Mouse (Mus musculus) neural tube, embryonic 14.5 days (tissue): Measurements from ENCODE around the gene Olfr523. TPM values are rescaled to one million over a fixed set of nuclear protein-coding genes. Genes with fewer than 3 reads are reported as not detected.

Experiments used
- ATAC-seq: fragments of 200-750 bp; cut with Nextera tagmentation; 2 replicates; pipeline ENCODE4 v1.8.0; 2017; ENCODE audit warnings: low read depth, mild to moderate bottlenecking, moderate TSS enrichment, moderate library complexity
- H3K27ac ChIP-seq: fragments of 300-500 bp; sonication (generic); 2 replicates; pipeline ENCODE4 v1.5.1; 2014; ENCODE audit warnings: low read depth, mild to moderate bottlenecking, control low read depth, low read length, moderate library complexity, mixed read lengths
- H3K27me3 ChIP-seq: fragments of 300-500 bp; sonication (generic); 2 replicates; pipeline ENCODE4 v1.6.1; 2014; ENCODE audit warnings: low read length; ENCODE audit not compliant: control insufficient read depth, insufficient read depth
- H3K36me3 ChIP-seq: fragments of 300-500 bp; sonication (generic); 2 replicates; pipeline ENCODE4 v1.6.1; 2014; ENCODE audit warnings: low read length, mixed read lengths; ENCODE audit not compliant: control insufficient read depth, insufficient read depth
- H3K4me1 ChIP-seq: fragments of 300-500 bp; sonication (generic); 2 replicates; pipeline ENCODE4 v1.6.1; 2014; ENCODE audit warnings: low read length; ENCODE audit not compliant: control insufficient read depth, insufficient read depth
- H3K4me2 ChIP-seq: fragments of 300-500 bp; sonication (generic); 2 replicates; pipeline ENCODE4 v1.6.1; 2014; ENCODE audit warnings: mild to moderate bottlenecking, low read depth, low read length, control low read depth
- H3K4me3 ChIP-seq: fragments of 300-500 bp; sonication (generic); 2 replicates; pipeline ENCODE4 v1.5.1; 2014; ENCODE audit warnings: low read depth, low read length, control low read depth, mixed read lengths
- H3K9ac ChIP-seq: fragments of 300-500 bp; sonication (generic); replicated peaks from 2 replicates; pipeline ENCODE4 v1.6.1; 2014; ENCODE audit warnings: low read depth, mild to moderate bottlenecking, control low read depth, low read length, mixed read lengths
- H3K9me3 ChIP-seq: fragments of 300-500 bp; sonication (generic); 2 replicates; pipeline ENCODE4 v1.6.1; 2016; ENCODE audit warnings: low read length; ENCODE audit not compliant: control insufficient read depth
- WGBS: fragments of 180-500 bp; shearing (Covaris S2); extraction: QIAGEN DNeasy Blood & Tissue Kit; methylation state at CpG from one replicate; pipeline ENCODE4 v1.1.7; 2014; 5-methylcytosine and 5-hydroxymethylcytosine counted together
- polyA plus RNA-seq: library from polyadenylated mRNA; unstranded; fragments of >200 nt; fragmentation: Nextera tagmentation; extraction: Ambion mirVana; gene quantifications from 2 replicates; pipeline ENCODE4 v1.2.1, GENCODE M21; 2014

Gene Olfr523
- polyA plus RNA-seq, 1 experiment from 2014 or later, result not detected

DNA sequence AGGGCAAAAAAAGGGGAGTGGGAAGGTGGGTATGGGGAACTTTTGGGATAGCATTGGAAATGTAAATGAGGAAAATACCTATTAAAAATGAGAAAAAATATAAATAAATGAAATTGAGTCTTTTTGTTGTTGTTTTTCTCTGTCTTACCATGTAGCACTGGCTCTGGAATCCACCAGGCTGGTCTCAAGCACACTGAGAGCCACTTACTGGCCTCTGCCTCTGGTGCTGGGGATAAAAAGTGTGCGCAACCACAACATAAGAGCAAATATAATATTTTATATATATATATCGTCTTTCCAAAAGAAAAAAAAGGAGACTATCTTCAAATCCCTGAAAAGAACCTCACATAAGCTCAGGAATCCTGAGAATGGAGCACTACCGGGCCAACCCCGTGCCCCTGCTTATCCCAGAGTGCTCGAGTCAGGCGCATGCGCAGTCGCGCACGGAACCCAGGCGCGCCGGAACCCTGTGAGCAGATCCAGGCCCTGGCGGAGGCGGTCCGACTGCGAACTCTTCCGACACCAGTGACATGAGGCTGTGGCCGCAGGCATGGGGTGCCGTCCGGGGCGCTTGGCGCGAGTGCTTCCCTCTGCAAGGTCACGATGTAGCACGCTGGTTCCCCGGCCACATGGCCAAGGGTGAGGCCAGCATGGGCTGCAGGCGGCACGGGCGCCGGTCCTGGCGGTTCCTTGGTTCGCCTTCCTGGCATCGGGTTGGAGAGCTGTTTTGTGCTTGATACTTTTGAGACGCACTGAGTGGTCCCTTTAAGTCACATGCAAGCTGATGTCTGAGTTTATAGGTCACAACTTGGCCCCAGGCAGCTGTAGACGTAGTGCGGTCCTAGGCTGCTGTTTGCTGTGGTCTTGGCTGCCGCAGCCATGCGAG, 35.6 kb upstream of the Olfr523 start, which contains the start of gene Mtg1:
Mtg1 (plus strand) TSS at position 430 of the 886 bp plus-strand sequence.
- H3K27me3 ChIP-seq, result no peaks in the 10 kb centered on the region
- peak; percentile 98 for ATAC-seq

DNA sequence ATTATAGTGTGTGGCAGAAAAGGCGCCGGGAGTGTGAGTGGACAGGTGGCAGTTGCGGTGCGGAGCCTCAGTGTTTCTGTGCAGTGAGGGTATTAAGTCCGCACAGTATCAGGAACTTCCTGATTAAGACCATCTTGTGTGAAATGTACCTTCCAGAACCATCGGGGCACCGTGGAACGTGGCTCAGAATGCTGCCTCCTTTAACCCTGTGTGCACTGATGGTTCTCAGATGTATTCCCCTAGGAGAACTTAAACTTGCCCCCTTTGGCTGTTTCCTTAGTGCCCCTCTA, 35.1 kb upstream of the Olfr523 start:
- Histone ChIP-seq H3K4me1 (peaks cover 4% of the 10 kb centered on the region; the same call in 1 of the 2 replicates), H3K36me3 (no peaks in the 10 kb centered on the region), H3K27me3 (no peaks in the 10 kb centered on the region), H3K27ac (peak overlapping the region; percentile 73), H3K4me3 (peak overlapping the region; percentile 80), H3K9me3 (no peaks in the 10 kb centered on the region), H3K9ac (peak overlapping the region; percentile 77), H3K4me2 (peak overlapping the region; percentile 92)
- ATAC-seq, result no peak
- under 1% methylated on average over 8 of the region's 8 CpGs for WGBS

More for the DNA sequence above, 35.6 kb upstream of the Olfr523 start, which contains the start of gene Mtg1:
- Histone ChIP-seq H3K4me1 (peaks cover 4% of the 10 kb centered on the region; the same call in 1 of the 2 replicates), H3K4me2 (peak within 1 kb of the TSS; percentile 92), H3K4me3 (peak within 1 kb of the TSS; percentile 80), H3K27ac (peak within 1 kb of the TSS; percentile 73), H3K36me3 (no peaks in the 10 kb centered on the region), H3K9me3 (no peaks in the 10 kb centered on the region), H3K9ac (peak within 1 kb of the TSS; percentile 77)
- 2% methylated on average over 38 of the region's 39 CpGs for WGBS

DNA sequence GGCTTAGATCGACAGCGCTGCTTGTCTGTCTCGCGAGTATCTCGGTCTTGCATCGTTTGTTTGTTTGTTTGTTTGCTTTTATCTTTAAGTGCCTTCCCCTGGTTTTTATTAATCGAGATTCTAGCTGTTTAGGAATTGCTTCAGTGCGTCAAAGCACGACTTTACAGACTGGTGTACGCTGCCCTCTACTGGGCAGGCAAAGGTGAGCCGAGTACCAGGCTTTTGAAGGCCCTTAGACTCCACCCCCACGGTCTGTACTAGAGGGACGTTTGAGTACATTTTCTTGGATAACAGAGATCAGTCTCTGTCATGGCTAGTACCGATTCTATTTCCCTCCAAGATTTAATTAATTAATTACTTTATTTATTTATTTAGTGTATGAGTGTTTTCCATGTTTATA, 31.7 kb upstream of the Olfr523 start:
- peaks cover 4% of the 10 kb centered on the region; the same call in 1 of the 2 replicates for H3K4me1 ChIP-seq
- H3K27me3 ChIP-seq, result no peaks in the 10 kb centered on the region
- H3K36me3 ChIP-seq, result no peaks in the 10 kb centered on the region; the same call in 1 of the 2 replicates
- H3K4me3 ChIP-seq, result no peak overlapping the region
- H3K9me3 ChIP-seq, result no peaks in the 10 kb centered on the region
- H3K9ac ChIP-seq, result no peak overlapping the region
- H3K4me2 ChIP-seq, result no peak overlapping the region
- WGBS, result 8% methylated on average over 14 of the region's 14 CpGs
- no peak overlapping the region for H3K27ac ChIP-seq
- ATAC-seq, result no peak

DNA sequence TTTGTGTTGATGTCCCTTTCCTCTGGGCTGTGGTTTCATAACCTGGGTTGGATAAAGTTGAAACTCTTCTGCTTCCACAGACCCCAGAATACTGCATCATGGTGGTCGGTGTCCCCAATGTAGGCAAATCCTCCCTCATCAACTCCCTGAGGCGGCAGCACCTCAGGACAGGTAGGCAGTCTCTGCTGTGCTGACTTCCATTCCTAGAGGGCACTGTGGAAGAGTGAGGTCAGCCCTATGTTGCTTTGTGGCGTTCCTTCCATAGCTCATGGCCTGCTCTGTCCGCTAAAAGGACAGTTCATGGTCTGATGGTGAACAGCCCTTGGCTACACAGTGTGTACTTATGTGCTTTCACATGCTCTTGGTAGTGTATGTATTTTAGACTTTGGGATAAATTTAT, 28.5 kb upstream of the Olfr523 start:
- H3K9ac ChIP-seq, result no peak overlapping the region
- no peak overlapping the region for H3K4me2 ChIP-seq
- 85% methylated on average over 4 of the region's 4 CpGs for whole genome bisulfite sequencing
- H3K4me1 ChIP-seq, result no peaks in the 10 kb centered on the region
- no peaks in the 10 kb centered on the region for H3K9me3 ChIP-seq
- no peaks in the 10 kb centered on the region for H3K27me3 ChIP-seq
- no peaks in the 10 kb centered on the region; the same call in 1 of the 2 replicates for H3K36me3 ChIP-seq
- H3K4me3 ChIP-seq, result no peak overlapping the region
- ATAC-seq, result no peak
- H3K27ac ChIP-seq, result no peak overlapping the region

DNA sequence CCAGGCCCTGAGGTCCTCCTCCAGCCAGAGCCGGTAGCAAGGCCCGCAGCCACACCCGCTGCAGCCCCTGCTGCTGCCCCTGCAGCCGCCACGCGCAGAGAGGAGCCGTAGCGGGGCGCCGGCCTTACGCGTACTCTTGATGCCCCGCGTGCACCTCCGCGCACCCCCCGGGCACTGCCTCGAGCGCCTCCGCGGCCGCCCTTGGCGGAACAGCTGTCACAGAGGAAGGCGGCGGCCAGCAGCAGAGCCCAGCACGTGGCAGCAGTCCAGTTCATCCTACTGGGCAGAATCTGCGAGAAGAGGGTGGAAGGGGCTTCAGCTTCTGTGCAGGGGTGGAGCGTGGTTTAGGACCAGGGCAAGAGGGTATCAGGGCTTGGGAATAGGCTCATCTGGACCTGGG, 19.6 kb upstream of the Olfr523 start:
- Histone ChIP-seq H3K27me3 (no peaks in the 10 kb centered on the region), H3K4me3 (peak overlapping the region; percentile 41), H3K9ac (peak overlapping the region; percentile 56), H3K36me3 (no peaks in the 10 kb centered on the region), H3K9me3 (no peaks in the 10 kb centered on the region), H3K4me2 (peak overlapping the region; percentile 59), H3K4me1 (peaks cover 5% of the 10 kb centered on the region; the same call in 1 of the 2 replicates), H3K27ac (no peak overlapping the region; the same call in 1 of the 2 replicates)
- 4% methylated on average over 28 of the region's 28 CpGs for WGBS
- peak; percentile 15; the same call in 1 of the 2 replicates for ATAC-seq

DNA sequence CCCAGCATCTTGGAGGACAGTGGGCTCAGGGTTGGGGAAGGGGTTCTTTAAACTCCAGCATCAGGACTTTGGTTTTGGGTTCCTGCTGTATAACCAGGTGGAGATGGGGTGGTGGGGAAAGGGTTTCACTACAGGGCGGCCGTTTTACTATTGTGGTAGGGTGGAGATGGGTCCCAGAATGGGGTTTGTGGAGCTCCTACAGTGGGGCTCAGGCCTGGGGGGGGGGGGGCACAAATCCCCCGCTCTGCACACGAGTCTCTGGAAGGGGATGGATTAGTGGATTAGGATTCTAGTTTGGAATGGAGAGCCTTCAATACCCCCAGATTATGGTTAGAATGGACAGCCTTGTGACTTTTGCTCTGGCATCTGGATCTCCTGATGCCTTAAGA, 19.2 kb upstream of the Olfr523 start:
- peaks cover 5% of the 10 kb centered on the region; the same call in 1 of the 2 replicates for H3K4me1 ChIP-seq
- H3K27me3 ChIP-seq, result no peaks in the 10 kb centered on the region
- peak overlapping the region; percentile 70 for H3K9ac ChIP-seq
- 13% methylated on average over 4 of the region's 4 CpGs for WGBS
- H3K9me3 ChIP-seq, result no peaks in the 10 kb centered on the region
- peak overlapping the region; percentile 41 for H3K4me3 ChIP-seq
- H3K4me2 ChIP-seq, result peak overlapping the region; percentile 59
- peak overlapping the region; percentile 53 for H3K27ac ChIP-seq
- peak; percentile 33 for ATAC-seq
- no peaks in the 10 kb centered on the region for H3K36me3 ChIP-seq

DNA sequence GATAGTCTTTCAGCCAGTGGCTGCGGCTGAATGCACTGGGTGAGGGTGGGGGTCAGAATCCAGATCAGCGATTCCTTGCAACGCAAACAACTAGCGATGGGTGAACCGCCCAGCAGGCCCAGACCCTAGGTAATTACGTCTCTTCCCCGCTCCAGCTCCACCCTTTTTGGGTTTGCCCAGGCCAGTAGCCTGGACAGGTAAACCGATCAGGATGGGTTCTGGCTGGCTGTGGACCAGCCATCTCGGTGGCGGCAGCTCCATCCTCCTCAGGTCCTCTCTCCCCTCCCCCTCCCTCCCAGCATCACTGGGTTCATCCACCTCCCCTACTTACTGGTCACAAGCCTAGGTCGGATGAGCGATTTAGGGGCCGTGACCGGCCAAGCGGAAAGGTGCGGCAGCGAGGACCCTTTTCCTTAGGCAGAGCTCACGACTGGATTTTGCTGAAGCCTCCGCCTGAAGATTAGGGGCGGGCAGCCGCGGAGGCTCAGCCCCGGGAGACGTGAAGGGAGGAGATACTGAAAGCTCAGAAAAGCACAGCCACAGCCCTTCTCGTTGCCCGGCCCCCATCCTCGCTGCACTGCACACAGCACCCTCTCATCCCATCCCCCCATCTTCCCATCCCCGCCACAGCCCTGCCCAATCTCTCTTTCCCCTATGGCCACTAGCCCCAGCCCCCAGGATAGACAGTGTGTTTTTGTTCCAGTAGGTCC, 18.6 kb upstream of the Olfr523 start, which contains the start of gene Sprn:
Sprn (minus strand) TSS at position 660 of the 710 bp plus-strand sequence.
- 3% methylated on average over 28 of the region's 28 CpGs for WGBS
- ATAC-seq, result peak; percentile 87

DNA sequence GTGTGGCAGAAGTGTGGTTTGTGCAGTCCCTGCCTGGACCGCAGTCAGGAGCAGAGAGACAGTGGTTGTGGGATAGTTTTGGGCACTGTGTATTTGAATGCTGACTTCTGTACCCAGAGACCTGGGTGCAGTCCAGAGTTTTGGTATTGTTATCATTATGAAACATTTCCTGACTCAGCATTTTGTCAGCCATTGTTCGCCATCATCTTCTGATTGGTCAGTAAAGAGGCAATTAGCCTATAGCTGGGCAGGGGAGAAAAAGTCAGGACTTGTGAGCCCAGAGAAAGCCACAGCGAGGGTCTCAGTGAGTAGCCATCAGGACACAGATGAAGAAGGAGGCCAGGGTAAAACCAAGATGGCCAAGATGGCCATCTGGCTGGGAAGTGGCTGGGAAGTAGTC, 12.7 kb upstream of the Olfr523 start:
- no peak overlapping the region for H3K27ac ChIP-seq
- 77% methylated on average over 3 of the region's 3 CpGs for WGBS

More for the DNA sequence above, 18.6 kb upstream of the Olfr523 start, which contains the start of gene Sprn:
- peak within 1 kb of the TSS; percentile 59 for H3K4me2 ChIP-seq
- peak within 1 kb of the TSS; percentile 53 for H3K27ac ChIP-seq
- no peaks in the 10 kb centered on the region for H3K27me3 ChIP-seq
- no peaks in the 10 kb centered on the region for H3K36me3 ChIP-seq
- H3K9ac ChIP-seq, result peak within 1 kb of the TSS; percentile 70
- peaks cover 5% of the 10 kb centered on the region; the same call in 1 of the 2 replicates for H3K4me1 ChIP-seq
- peak within 1 kb of the TSS; percentile 41 for H3K4me3 ChIP-seq
- H3K9me3 ChIP-seq, result no peaks in the 10 kb centered on the region

More for the DNA sequence above, 12.7 kb upstream of the Olfr523 start:
- H3K4me2 ChIP-seq, result no peak overlapping the region
- no peaks in the 10 kb centered on the region for H3K4me1 ChIP-seq
- no peak overlapping the region for H3K4me3 ChIP-seq
- H3K27me3 ChIP-seq, result no peaks in the 10 kb centered on the region
- H3K9me3 ChIP-seq, result no peaks in the 10 kb centered on the region
- no peaks in the 10 kb centered on the region for H3K36me3 ChIP-seq
- ATAC-seq, result no peak
- H3K9ac ChIP-seq, result no peak overlapping the region
